Mouse (Mus musculus) ES-E14 (cell line): ENCODE measurements at regions not wholly inside any gene's neighbourhood (a gene's known extent, or its start where the extent isn't known, plus 50 kb on each side); places are given as distances from the start of the nearest gene placed in this dataset.

ENCODE experiments used
- CHD2 ChIP-seq: IDR thresholded peaks from 2 replicates; pipeline ENCODE4 v1.6.1; 2014; ENCODE audit warnings: mild to moderate bottlenecking, low read depth, low read length, inconsistent platforms
- HCFC1 ChIP-seq: IDR thresholded peaks from 2 replicates; pipeline ENCODE4 v1.6.1; 2012; ENCODE audit warnings: low read length, inconsistent platforms, borderline replicate concordance; ENCODE audit not compliant: insufficient read depth
- MAFK ChIP-seq: IDR thresholded peaks from 2 replicates; pipeline ENCODE4 v1.6.1; 2014; ENCODE audit warnings: mild to moderate bottlenecking, low read depth, low read length, inconsistent platforms; ENCODE audit not compliant: insufficient read depth

GRCm38 (mm10) chr11:110789537-110789936 is 178.3 kb upstream of the Kcnj16 start:
- TF ChIP-seq CHD2, result no peak
- no peak for TF ChIP-seq MAFK
- no peak for TF ChIP-seq HCFC1
